Mouse (Mus musculus) CD4-positive, CD25-positive, alpha-beta regulatory T cell, adult 2 months (primary cell): Measurements from ENCODE around the gene Snrpg.
"Not testable (repeated sequence)": the region's sequence is repeated elsewhere in the genome, so short reads cannot be mapped to it uniquely, and the experiment has no call there.

Experiments
- DNase-seq: peaks from one replicate; pipeline ENCODE4 v3.0.0-alpha.2; 2012; ENCODE audit warnings: low read depth, low spot score

Gene Snrpg

GRCm38 (mm10) chr6:86370764-86371339 lies at the start of gene Snrpg:
Gene Snrpg, plus strand, starts transcription at chr6:86371304.
- no peak for DNase-seq

GRCm38 (mm10) chr6:86322031-86322563 lies 49.0 kb upstream of the Snrpg start:
- no peak for DNase-seq

- no peak for DNase-seq
Observed at GRCm38 (mm10) chr6:86322991-86323390, 48.1 kb upstream of the Snrpg start.

- DNase-seq, result no peak
Observed at GRCm38 (mm10) chr6:86324400-86324799, 46.7 kb upstream of the Snrpg start.

- DNase-seq, result no peak
Observed at GRCm38 (mm10) chr6:86325646-86326045, 45.5 kb upstream of the Snrpg start.

- DNase-seq, result no peak
Observed at GRCm38 (mm10) chr6:86326866-86327265, 44.2 kb upstream of the Snrpg start.

- no peak for DNase-seq
Observed at GRCm38 (mm10) chr6:86328369-86328768, 42.7 kb upstream of the Snrpg start.

GRCm38 (mm10) chr6:86329943-86330342 lies 41.2 kb upstream of the Snrpg start:
- no peak for DNase-seq

- DNase-seq, result no peak
Observed at GRCm38 (mm10) chr6:86335121-86335849, 35.8 kb upstream of the Snrpg start.

- no peak for DNase-seq
Observed at GRCm38 (mm10) chr6:86335860-86336259, 35.2 kb upstream of the Snrpg start.

GRCm38 (mm10) chr6:86336340-86336739 lies 34.8 kb upstream of the Snrpg start:
- DNase-seq, result not testable (repeated sequence)

GRCm38 (mm10) chr6:86343656-86344055 lies 27.4 kb upstream of the Snrpg start:
- no peak for DNase-seq

GRCm38 (mm10) chr6:86346063-86346462 lies 25.0 kb upstream of the Snrpg start:
- no peak for DNase-seq

GRCm38 (mm10) chr6:86349257-86349656 lies 21.8 kb upstream of the Snrpg start:
- DNase-seq, result peak; percentile 38

- no peak for DNase-seq
Observed at GRCm38 (mm10) chr6:86354948-86355347, 16.2 kb upstream of the Snrpg start.

GRCm38 (mm10) chr6:86356956-86357355 lies 14.1 kb upstream of the Snrpg start:
- DNase-seq, result no peak

GRCm38 (mm10) chr6:86360691-86361090 lies 10.4 kb upstream of the Snrpg start:
- DNase-seq, result no peak

- DNase-seq, result peak; percentile 17
Observed at GRCm38 (mm10) chr6:86361373-86361772, 9.7 kb upstream of the Snrpg start.

GRCm38 (mm10) chr6:86364442-86365141 lies 6.5 kb upstream of the Snrpg start:
- peak; percentile 86 for DNase-seq

GRCm38 (mm10) chr6:86365371-86366124 lies 5.6 kb upstream of the Snrpg start, which contains the start of gene Fam136a:
Gene Fam136a, plus strand, starts transcription at chr6:86365646.
- peak; percentile 98 for DNase-seq

GRCm38 (mm10) chr6:86366125-86366852 lies 4.8 kb upstream of the Snrpg start:
- no peak for DNase-seq
